Mouse (Mus musculus) hindbrain, embryonic 10.5 days (tissue): ENCODE results near the gene Rars. TPM values are rescaled to one million over a fixed set of nuclear protein-coding genes. Genes with fewer than 3 reads are reported as not detected.
"Not testable (repeated sequence)": the region's sequence is repeated elsewhere in the genome, so short reads cannot be mapped to it uniquely, and the experiment has no call there.

Source experiments
- DNase-seq: peaks from one replicate; pipeline ENCODE4 v3.0.0-alpha.2; 2017; ENCODE audit warnings: low spot score
- H3K27ac ChIP-seq: fragments of 300-500 bp; sonication (generic); 2 replicates; pipeline ENCODE4 v1.5.1; 2016; ENCODE audit warnings: mild to moderate bottlenecking, moderate library complexity
- H3K27me3 ChIP-seq: fragments of 300-500 bp; sonication (generic); 2 replicates; pipeline ENCODE4 v1.6.1; 2016; ENCODE audit warnings: mild to moderate bottlenecking; ENCODE audit not compliant: poor library complexity, insufficient read depth, severe bottlenecking
- H3K36me3 ChIP-seq: fragments of 300-500 bp; sonication (generic); 2 replicates; pipeline ENCODE4 v1.6.1; 2016; ENCODE audit warnings: mild to moderate bottlenecking, moderate library complexity
- H3K4me1 ChIP-seq: fragments of 300-500 bp; sonication (generic); replicated peaks from 2 replicates; pipeline ENCODE4 v1.6.1; 2016; ENCODE audit warnings: mild to moderate bottlenecking
- H3K4me3 ChIP-seq: fragments of 300-500 bp; sonication (generic); 2 replicates; pipeline ENCODE4 v1.5.1; 2016; ENCODE audit warnings: mild to moderate bottlenecking, moderate library complexity
- H3K9me3 ChIP-seq: fragments of 300-500 bp; sonication (generic); 2 replicates; pipeline ENCODE4 v1.6.1; 2016; ENCODE audit warnings: mild to moderate bottlenecking, moderate library complexity
- WGBS: fragments of 180-500 bp; shearing (Covaris S2); methylation state at CpG from one replicate; pipeline ENCODE4 v1.1.7; 2016; 5-methylcytosine and 5-hydroxymethylcytosine counted together
- polyA plus RNA-seq: library from polyadenylated mRNA; unstranded; fragments of >200 nt; fragmentation: Nextera tagmentation; extraction: Ambion mirVana; gene quantifications from 2 replicates; pipeline ENCODE4 v1.2.1, GENCODE M21; 2016

Gene Rars
- polyA plus RNA-seq, 1 experiment from 2014 or later: 76.4 TPM

DNA sequence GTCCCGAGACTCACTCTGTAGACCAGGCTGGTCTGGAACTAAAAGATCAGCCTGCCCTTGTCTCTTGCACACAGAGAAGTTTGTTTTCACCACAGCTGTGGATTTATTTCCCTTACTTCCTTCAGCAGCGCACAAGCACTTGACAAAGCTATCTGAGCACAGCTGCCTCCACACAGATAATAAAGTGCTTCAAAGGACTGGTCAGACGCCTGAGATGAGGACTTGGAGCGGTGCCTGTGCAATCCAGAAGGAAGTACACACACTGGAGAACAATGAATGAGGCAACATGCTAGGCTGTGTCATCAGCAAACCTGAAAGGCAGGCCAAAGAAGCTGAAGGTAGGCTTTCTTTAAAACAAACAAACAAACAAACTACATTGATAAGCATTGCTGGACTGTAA is 2.2 kb downstream of the Rars start:
- Histone ChIP-seq H3K4me1 (peaks cover 18% of the 10 kb centered on the region), H3K9me3 (no peaks in the 10 kb centered on the region), H3K27me3 (no peaks in the 10 kb centered on the region), H3K36me3 (peaks cover 61% of the 10 kb centered on the region), H3K4me3 (no peak overlapping the region), H3K27ac (no peak overlapping the region)
- DNase-seq: no peak
- WGBS: 85% methylated on average over 4 of the region's 4 CpGs

DNA sequence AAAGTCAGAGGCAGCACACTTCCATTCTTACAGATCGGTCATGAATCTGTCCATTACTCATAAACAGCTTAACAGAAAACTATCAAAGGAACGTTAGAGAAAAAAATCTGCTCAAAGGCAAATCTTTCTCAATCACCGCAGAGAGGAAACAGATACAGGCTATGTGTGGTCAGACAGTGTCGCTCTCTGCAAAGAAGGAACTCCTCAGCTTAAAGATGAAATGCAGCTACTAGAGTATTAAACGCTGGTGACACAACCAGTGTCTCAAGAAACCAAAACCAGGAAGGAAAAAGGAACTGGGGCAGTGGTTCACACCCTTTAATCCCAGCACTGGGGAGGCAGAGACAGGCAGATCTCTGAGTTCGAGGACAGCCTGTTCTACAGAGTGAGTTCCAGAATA is 6.6 kb downstream of the Rars start:
- Histone ChIP-seq H3K9me3 (no peaks in the 10 kb centered on the region), H3K27me3 (no peaks in the 10 kb centered on the region), H3K4me3 (no peak overlapping the region), H3K27ac (no peak overlapping the region), H3K4me1 (no peaks in the 10 kb centered on the region), H3K36me3 (peaks cover 99% of the 10 kb centered on the region)
- no peak for DNase-seq
- WGBS: 95% methylated on average over 6 of the region's 6 CpGs

DNA sequence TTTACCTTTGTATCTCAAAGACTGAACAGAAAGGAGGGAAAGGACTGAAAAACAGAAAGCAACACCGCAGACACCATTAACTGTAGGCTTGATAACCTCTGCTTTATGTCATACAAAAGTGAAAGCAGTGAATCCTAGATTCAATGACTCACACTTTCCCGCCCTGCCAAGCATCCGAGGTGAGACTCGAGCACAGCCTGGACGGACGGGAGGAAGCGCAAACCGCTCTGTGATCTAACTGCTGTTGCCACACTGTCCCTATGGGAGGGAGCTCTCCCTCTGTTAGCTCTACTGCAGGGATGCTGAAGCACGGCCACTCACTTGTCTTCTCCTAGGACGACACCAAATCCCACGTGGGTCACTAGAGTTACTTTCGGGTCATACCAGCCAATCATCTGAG is 18.0 kb downstream of the Rars start:
- no peak for DNase-seq
- peaks cover 99% of the 10 kb centered on the region for H3K36me3 ChIP-seq

DNA sequence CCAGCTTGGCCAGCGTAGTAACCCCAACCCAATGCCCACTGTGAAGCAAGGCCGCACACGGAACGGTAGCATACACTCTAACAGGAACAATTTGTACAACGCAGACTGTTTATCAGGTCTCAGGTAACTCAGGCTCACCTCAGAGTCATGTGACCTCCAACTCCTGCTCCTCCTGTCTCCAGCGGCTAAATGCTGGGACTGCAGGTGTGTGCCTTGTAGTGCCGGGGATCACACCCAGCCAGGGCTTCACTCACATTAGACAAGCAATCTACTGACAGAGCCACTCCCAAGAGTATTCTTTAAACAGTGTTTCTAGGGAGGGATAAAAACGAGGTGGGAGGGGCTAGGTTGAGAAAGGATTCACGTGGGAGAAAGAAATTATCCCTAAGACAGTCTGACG is 22.8 kb downstream of the Rars start:
- Histone ChIP-seq H3K9me3 (no peaks in the 10 kb centered on the region), H3K36me3 (peaks cover 99% of the 10 kb centered on the region), H3K4me3 (no peak overlapping the region), H3K27ac (no peak overlapping the region), H3K4me1 (no peaks in the 10 kb centered on the region), H3K27me3 (no peaks in the 10 kb centered on the region)
- 92% methylated on average over 10 of the region's 10 CpGs for WGBS
- DNase-seq: no peak

More for the DNA sequence above, 18.0 kb downstream of the Rars start:
- WGBS: 90% methylated on average over 12 of the region's 12 CpGs
- no peak overlapping the region for H3K4me3 ChIP-seq
- H3K9me3 ChIP-seq: no peaks in the 10 kb centered on the region
- no peaks in the 10 kb centered on the region for H3K4me1 ChIP-seq
- H3K27ac ChIP-seq: no peak overlapping the region
- no peaks in the 10 kb centered on the region for H3K27me3 ChIP-seq

DNA sequence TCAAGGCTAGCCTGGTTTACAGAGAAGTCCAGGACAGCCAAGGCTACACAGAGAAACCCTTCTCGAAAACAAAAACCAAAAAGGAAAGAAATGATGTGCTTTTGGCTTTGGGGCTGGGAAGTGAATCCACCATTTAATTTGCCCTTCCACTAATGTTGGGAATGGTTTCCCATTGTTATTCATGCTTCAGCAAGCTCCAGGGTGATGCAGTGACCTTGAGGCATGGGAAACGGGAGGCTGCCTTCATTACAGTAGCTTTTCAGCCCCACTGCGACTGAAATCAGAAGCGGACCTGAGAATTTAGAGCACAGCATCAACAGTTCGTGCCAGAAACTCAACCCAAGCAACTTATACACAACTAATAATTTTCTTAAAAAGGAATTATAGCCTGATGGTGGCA is 33.0 kb downstream of the Rars start:
- H3K4me1 ChIP-seq: peaks cover 15% of the 10 kb centered on the region
- no peaks in the 10 kb centered on the region for H3K9me3 ChIP-seq
- H3K36me3 ChIP-seq: no peaks in the 10 kb centered on the region
- 83% methylated on average over 5 of the region's 5 CpGs for WGBS
- H3K27ac ChIP-seq: no peak overlapping the region
- H3K27me3 ChIP-seq: peaks cover 39% of the 10 kb centered on the region
- DNase-seq: no peak
- H3K4me3 ChIP-seq: no peak overlapping the region

DNA sequence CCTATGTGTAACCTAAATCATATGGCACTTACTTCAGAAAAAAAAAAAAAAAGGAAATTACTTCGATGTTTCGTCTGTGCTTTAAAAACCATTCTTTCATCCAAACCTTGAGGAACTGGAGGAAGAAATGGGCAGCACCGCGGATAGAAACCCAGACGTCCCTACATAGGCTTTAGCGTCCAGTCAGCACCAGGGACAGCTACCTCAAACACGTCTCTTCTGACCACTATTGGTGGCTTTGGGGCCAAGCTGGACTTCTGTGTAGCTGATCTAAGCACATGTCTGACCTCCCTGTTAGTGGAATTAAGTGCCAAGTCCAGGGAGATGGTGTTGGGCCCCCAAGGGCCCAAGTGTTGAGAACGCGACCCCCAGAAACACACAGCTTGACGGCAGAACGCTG is 35.4 kb downstream of the Rars start, which contains the start of gene Fbll1:
Fbll1 (minus strand) TSS at position 11 of the 400 bp plus-strand sequence.
- H3K4me3 ChIP-seq: peak within 1 kb of the TSS; percentile 70
- peak; percentile 72 for DNase-seq
- no peaks in the 10 kb centered on the region for H3K9me3 ChIP-seq
- peaks cover 15% of the 10 kb centered on the region for H3K4me1 ChIP-seq
- peaks cover 55% of the 10 kb centered on the region for H3K27me3 ChIP-seq
- WGBS: 13% methylated on average over 11 of the region's 11 CpGs
- peak within 1 kb of the TSS; percentile 66 for H3K27ac ChIP-seq
- no peaks in the 10 kb centered on the region for H3K36me3 ChIP-seq

DNA sequence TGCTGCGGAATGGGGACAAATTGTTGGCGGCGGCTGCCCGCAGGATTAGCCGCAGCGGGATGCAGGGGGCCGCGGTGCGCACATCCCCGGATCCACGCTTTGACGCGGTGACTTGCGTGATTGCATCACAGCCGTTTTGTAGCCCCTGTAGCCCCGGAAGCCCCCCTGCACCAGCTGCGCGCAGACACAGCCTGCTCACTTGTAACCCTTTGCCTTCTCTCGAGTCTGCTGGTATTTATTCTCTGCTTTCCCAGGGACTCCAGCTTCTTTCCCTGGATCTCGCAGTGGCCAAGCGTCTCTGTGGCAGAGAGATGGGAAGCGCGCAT is 35.8 kb downstream of the Rars start:
- DNase-seq: peak; percentile 53
- H3K27me3 ChIP-seq: peaks cover 56% of the 10 kb centered on the region

DNA sequence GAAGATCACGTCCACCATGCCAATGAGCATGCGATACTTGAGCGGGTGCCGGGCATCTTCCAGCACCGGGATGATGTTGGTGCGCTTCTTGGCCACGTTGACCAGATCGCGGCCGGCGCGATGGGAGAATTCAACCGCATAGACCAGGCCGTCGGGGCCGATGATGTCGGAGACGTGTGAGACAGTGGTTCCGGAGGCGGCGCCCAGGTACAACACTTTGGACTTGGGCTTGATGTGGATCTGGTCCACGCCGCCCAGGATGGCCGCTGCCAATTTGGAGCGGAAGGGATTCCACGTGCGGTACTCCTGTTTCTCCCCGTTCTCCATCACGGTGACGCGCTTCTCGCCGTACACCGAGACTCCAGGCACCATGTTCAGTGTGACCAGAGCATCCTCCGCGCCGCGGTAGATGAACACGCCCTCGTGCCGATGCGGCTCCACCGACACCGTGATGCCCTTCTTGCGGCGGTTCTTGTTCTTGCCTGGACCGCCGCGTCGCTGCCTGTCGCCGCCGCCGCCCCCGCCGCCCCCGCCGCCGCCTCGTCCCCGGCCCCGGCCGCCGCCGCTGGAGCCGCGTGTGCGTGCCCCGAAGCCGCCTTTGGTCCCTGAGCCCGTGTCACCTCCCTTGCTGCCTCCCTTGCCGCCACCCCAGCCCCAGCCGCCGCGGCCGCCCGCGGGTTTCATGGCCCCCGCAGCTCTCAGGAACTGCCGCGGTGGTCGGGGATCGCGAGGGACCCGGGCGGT is 36.4 kb downstream of the Rars start:
- Histone ChIP-seq H3K4me1 (peaks cover 15% of the 10 kb centered on the region), H3K27ac (peak overlapping the region; percentile 66), H3K9me3 (no peaks in the 10 kb centered on the region), H3K4me3 (peak overlapping the region; percentile 70), H3K27me3 (peaks cover 56% of the 10 kb centered on the region), H3K36me3 (no peaks in the 10 kb centered on the region)
- 4% methylated on average over 86 of the region's 86 CpGs for WGBS
- peak; percentile 34 for DNase-seq

More for the DNA sequence above, 35.8 kb downstream of the Rars start:
- 2% methylated on average over 23 of the region's 23 CpGs for WGBS
- H3K4me3 ChIP-seq: peak overlapping the region; percentile 70
- H3K4me1 ChIP-seq: peaks cover 15% of the 10 kb centered on the region
- no peaks in the 10 kb centered on the region for H3K36me3 ChIP-seq
- H3K9me3 ChIP-seq: no peaks in the 10 kb centered on the region
- H3K27ac ChIP-seq: peak overlapping the region; percentile 66

DNA sequence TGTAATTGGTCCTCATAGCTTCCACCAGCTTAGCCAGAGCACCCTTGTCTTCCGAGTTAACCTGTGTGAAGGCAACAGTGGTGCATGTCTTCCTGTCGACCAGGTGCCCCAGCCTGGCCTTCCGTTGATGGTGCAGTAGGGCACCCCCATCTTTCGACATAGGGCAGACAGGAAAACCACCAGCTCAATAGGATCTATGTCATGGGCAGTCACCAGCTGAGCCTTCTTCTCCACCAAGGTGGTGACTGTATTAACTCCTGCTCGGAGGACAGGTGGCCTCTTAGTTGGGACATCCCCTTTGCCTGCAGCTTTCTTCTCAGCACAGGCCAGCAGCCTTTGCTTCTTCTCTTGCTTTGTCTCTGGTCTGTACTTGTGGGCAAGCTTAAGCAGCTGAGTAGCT is 41.5 kb downstream of the Rars start:
- H3K27me3 ChIP-seq: peaks cover 31% of the 10 kb centered on the region
- H3K9me3 ChIP-seq, H3K4me3 ChIP-seq, H3K27ac ChIP-seq, DNase-seq, H3K4me1 ChIP-seq: not testable (repeated sequence)
- WGBS: 83% methylated on average over 5 of the region's 5 CpGs
- H3K36me3 ChIP-seq: peaks cover 31% of the 10 kb centered on the region

DNA sequence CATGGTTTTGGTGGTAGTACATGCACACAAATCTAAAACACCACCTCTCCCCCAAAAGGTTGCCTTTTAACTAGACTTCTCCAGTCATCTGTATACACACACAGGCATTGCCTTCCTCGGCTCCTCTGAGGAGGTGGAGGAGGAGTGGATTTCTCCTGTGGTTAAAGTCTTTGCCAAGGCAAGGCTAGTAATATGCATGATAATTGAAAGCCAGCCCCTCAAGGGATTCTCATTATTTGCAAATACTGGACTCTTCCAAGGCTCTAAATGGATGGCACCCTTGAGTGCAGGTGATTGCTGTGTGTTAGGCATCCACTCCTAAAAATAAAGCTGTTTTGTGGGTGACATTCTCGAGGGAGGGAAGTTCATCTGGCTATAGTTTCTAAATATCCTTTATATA is 45.9 kb downstream of the Rars start:
- DNase-seq: no peak
- Histone ChIP-seq H3K27ac (no peak overlapping the region), H3K4me3 (no peak overlapping the region), H3K4me1 (no peaks in the 10 kb centered on the region), H3K36me3 (peaks cover 74% of the 10 kb centered on the region), H3K27me3 (no peaks in the 10 kb centered on the region), H3K9me3 (no peaks in the 10 kb centered on the region; the same call in 1 of the 2 replicates)
- 74% methylated on average over 2 of the region's 2 CpGs for WGBS

DNA sequence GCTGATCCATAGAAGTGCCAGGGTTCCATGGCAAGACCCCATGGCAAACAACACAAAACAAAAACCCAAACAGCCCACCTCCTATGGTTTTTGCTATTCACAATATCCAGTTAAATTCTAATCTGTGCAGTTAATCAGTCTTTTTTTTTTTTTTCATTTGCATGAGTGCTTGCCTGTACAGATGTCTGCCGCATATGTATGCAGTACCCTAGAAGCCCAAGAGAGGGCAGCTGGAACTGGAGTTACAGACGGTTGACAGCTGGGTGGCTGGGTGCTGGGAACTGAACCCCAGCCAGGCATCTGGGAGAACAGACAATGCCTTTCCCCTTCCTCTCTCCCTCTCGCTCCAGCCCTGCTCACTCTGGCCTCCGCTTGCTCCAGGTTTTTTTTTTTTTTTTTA is 49.8 kb downstream of the Rars start:
- no peaks in the 10 kb centered on the region; the same call in 1 of the 2 replicates for H3K9me3 ChIP-seq
- no peaks in the 10 kb centered on the region for H3K4me1 ChIP-seq
- no peak for DNase-seq
- 96% methylated on average over 4 of the region's 4 CpGs for WGBS
- H3K36me3 ChIP-seq: peaks cover 99% of the 10 kb centered on the region
- no peaks in the 10 kb centered on the region for H3K27me3 ChIP-seq
- no peak overlapping the region for H3K27ac ChIP-seq
- no peak overlapping the region for H3K4me3 ChIP-seq

DNA sequence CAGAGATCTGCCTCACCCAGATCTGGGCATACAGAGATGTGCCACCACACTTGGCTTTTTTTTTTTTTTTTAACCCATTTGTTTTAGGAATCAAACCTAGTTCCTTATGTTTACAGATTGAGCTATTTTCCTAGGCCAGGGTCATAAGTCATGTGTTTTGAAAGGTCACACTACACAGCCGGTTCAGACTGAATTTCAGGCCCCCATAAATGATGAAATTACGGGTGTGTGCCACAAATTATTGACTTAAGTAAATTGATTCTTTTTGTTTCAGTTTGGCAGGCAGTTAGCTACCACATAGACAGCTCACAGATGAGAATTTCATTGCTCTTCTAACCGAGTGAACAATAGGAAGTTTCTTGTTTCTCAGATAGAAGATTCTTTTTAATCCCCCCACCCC is 50.3 kb downstream of the Rars start:
- 94% methylated on average over 3 of the region's 3 CpGs for WGBS
- Histone ChIP-seq H3K27me3 (no peaks in the 10 kb centered on the region), H3K4me1 (no peaks in the 10 kb centered on the region), H3K27ac (no peak overlapping the region), H3K9me3 (no peaks in the 10 kb centered on the region; the same call in 1 of the 2 replicates), H3K4me3 (no peak overlapping the region), H3K36me3 (peaks cover 99% of the 10 kb centered on the region)
- no peak for DNase-seq

DNA sequence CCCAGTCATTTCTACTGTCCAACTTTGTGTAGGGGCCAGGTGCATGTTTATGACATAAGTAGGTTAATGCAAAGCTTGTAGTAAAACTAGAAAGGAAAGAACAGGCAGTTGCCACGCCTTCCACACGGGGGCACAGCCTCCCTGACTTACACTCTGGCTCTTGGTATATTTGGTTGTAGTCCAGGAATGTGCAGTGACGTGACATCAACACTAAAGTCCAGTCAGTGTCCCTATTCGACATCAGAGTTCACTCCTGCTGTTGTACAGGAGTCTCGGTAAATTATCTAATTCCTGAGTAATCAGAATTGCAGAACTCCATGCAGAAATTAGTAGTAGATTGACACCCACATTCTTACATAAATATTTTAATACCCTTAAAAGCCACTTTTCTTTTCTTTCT is 51.3 kb downstream of the Rars start:
- 92% methylated on average over 5 of the region's 5 CpGs for WGBS

More for the DNA sequence above, 51.3 kb downstream of the Rars start:
- no peak for DNase-seq
- Histone ChIP-seq H3K4me1 (no peaks in the 10 kb centered on the region), H3K4me3 (no peak overlapping the region), H3K36me3 (peaks cover 100% of the 10 kb centered on the region), H3K27me3 (no peaks in the 10 kb centered on the region), H3K9me3 (no peaks in the 10 kb centered on the region; the same call in 1 of the 2 replicates), H3K27ac (no peak overlapping the region)
